Mouse (Mus musculus) brain, embryonic 14.5 days (tissue): ENCODE measurements around the gene Nxf1.

Experiments
- CTCF ChIP-seq: fragments of 200-500 bp; IDR thresholded peaks from 2 replicates; pipeline ENCODE4 v1.5.1; 2012; ENCODE audit warnings: inconsistent platforms, mild to moderate bottlenecking, moderate library complexity, borderline replicate concordance; ENCODE audit not compliant: insufficient read depth, insufficient read length; ENCODE audit errors: extremely low read depth
- POLR2A ChIP-seq: fragments of 200-500 bp; IDR thresholded peaks from 2 replicates; pipeline ENCODE4 v1.6.1; 2012; ENCODE audit warnings: mild to moderate bottlenecking, inconsistent platforms, borderline replicate concordance; ENCODE audit not compliant: poor library complexity, insufficient read depth, insufficient read length, severe bottlenecking; ENCODE audit errors: extremely low read depth

DNA sequence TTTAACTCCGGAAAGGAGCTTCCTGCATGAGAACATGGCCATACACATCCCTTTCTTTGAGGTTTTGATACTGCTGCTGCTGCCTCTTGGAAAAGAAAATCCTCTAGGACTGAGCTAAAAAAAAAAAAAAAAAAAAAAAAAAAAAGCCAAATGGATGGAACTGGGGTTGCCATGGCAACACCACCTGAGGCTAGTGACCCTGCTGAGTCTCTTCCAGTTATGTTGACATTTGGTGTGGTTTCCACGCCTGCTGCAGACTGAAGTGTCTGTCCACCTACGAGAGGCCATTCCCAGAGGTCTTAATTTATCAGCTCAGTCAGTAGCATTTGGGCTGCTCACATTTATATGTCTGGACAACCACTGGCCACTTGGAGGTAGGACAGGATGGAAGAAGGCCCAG lies 31.6 kb downstream of the Nxf1 start:
- no peak for TF ChIP-seq POLR2A
- TF ChIP-seq CTCF, result no peak
